9 mouse cellular contexts compared by ENCODE assay signal in the genomic region with DNA sequence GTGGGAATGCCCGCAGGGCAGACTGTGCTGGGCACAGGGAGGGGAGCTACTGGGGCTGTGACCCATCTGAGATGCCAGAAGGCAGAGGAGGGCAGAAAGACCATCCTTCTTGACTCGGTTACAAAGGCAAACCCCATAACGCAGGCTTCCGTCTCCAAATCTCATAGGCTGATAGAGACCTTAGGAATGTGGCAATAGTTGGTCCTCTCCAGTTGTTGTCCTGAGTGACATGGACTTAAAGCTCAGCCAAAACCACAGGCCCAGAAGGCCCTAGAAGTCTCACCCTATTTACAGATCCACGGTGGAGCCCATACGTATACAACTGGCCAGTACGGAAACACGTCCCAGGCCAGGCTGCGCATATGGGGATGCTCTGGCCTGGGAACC. TPM values are rescaled to one million over a fixed set of nuclear protein-coding genes. Genes with fewer than 3 reads are reported as not detected.
DNase-seq lines count a peak whose midpoint lies in the region; ATAC-seq and TF ChIP-seq lines count a peak whose summit lies in the region.
"Had no signal": no experiment of that assay in that cellular context is flagged by ENCODE, and none has a peak within 500 bp of the region (broad histone marks: within the 10 kb centered on the region; RNA-seq: fewer than 3 reads in every experiment).

No protein-coding gene starts in this region.

- H3K9ac ChIP-seq in kidney, embryonic 16.5 days (replicated peaks; ENCODE audit: low read length): no peak overlapping the region
- no peak overlapping the region for H3K9ac ChIP-seq in embryonic facial prominence, embryonic 13.5 days
- H3K9ac ChIP-seq in hindbrain, embryonic 13.5 days: peak overlapping the region; percentile 49; the same call in 1 of the 2 replicates
- no peak overlapping the region for H3K9ac ChIP-seq in midbrain, embryonic 14.5 days (replicated peaks; ENCODE audit: low read length)
- no peak overlapping the region for H3K9ac ChIP-seq in kidney, embryonic 14.5 days (ENCODE audit: low read depth, low read length)

- no peak for DNase-seq in kidney, adult 2 months
- no peak for DNase-seq in midbrain, embryonic 14.5 days
- no peak for DNase-seq in B cell, adult 2 months
- no peak for DNase-seq in urinary bladder, postnatal 14 days (ENCODE audit: low spot score)
- DNase-seq: thymus, adult 2 months had no signal

- H3K36me3 ChIP-seq in kidney, embryonic 16.5 days (ENCODE audit: insufficient read depth, low read length): no peaks in the 10 kb centered on the region
- no peaks in the 10 kb centered on the region for H3K36me3 ChIP-seq in kidney, adult 2 months (ENCODE audit: control insufficient read depth, insufficient read depth, low read length)
- no peaks in the 10 kb centered on the region for H3K36me3 ChIP-seq in embryonic facial prominence, embryonic 13.5 days
- no peaks in the 10 kb centered on the region for H3K36me3 ChIP-seq in hindbrain, embryonic 13.5 days
- H3K36me3 ChIP-seq in midbrain, embryonic 14.5 days (ENCODE audit: control insufficient read depth, insufficient read depth, low read length): no peaks in the 10 kb centered on the region
- no peaks in the 10 kb centered on the region for H3K36me3 ChIP-seq in kidney, embryonic 14.5 days (ENCODE audit: control insufficient read depth, insufficient read depth, low read length)

- no peak overlapping the region for H3K4me3 ChIP-seq in kidney, embryonic 16.5 days (ENCODE audit: low read length)
- H3K4me3 ChIP-seq in kidney, adult 2 months (ENCODE audit: insufficient read depth, low read depth, low read length): no peak overlapping the region
- no peak overlapping the region for H3K4me3 ChIP-seq in embryonic facial prominence, embryonic 13.5 days
- H3K4me3 ChIP-seq in hindbrain, embryonic 13.5 days: no peak overlapping the region
- H3K4me3 ChIP-seq in midbrain, embryonic 14.5 days (replicated peaks; ENCODE audit: low read depth, low read length): no peak overlapping the region; the same call in 1 of the 2 replicates
- no peak overlapping the region for H3K4me3 ChIP-seq in kidney, embryonic 14.5 days (ENCODE audit: low read length)

- no peak for TF ChIP-seq CTCF in kidney, adult 2 months (conservative IDR thresholded peaks at IDR 0.05; ENCODE audit: insufficient read depth, insufficient read length, low read depth, low read length)

- WGBS in kidney, embryonic 16.5 days: 69% methylated on average over 9 of the region's 9 CpGs
- WGBS in kidney, adult 2 months: 95% methylated on average over 9 of the region's 9 CpGs
- 56% methylated on average over 9 of the region's 9 CpGs for WGBS in embryonic facial prominence, embryonic 13.5 days
- WGBS in hindbrain, embryonic 13.5 days: 45% methylated on average over 9 of the region's 9 CpGs
- WGBS in midbrain, embryonic 14.5 days: 30% methylated on average over 9 of the region's 9 CpGs
- 64% methylated on average over 9 of the region's 9 CpGs for WGBS in kidney, embryonic 14.5 days

- H3K27ac ChIP-seq in kidney, embryonic 16.5 days (ENCODE audit: low read length): 0 out of 2 replicates have a peak overlapping the region, but pooled peaks have one; percentile 25
- H3K27ac ChIP-seq in kidney, adult 2 months (ENCODE audit: insufficient read depth, low read depth, low read length): no peak overlapping the region
- peak overlapping the region; percentile 71; the same call in 1 of the 2 replicates for H3K27ac ChIP-seq in embryonic facial prominence, embryonic 13.5 days
- H3K27ac ChIP-seq in hindbrain, embryonic 13.5 days: peak overlapping the region; percentile 78
- H3K27ac ChIP-seq in midbrain, embryonic 14.5 days (replicated peaks; ENCODE audit: low read depth, low read length): peak overlapping the region; percentile 32; the same call in 1 of the 2 replicates
- H3K27ac ChIP-seq in kidney, embryonic 14.5 days (ENCODE audit: low read depth, low read length): no peak overlapping the region

- peaks cover 55% of the 10 kb centered on the region for H3K4me1 ChIP-seq in kidney, embryonic 16.5 days (ENCODE audit: insufficient read depth, low read length)
- H3K4me1 ChIP-seq in kidney, adult 2 months (ENCODE audit: control insufficient read depth, insufficient read depth, low read length): no peaks in the 10 kb centered on the region
- peaks cover 85% of the 10 kb centered on the region for H3K4me1 ChIP-seq in embryonic facial prominence, embryonic 13.5 days
- peaks cover 86% of the 10 kb centered on the region for H3K4me1 ChIP-seq in hindbrain, embryonic 13.5 days (replicated peaks)
- H3K4me1 ChIP-seq in midbrain, embryonic 14.5 days (ENCODE audit: control insufficient read depth, insufficient read depth, low read length): peaks cover 53% of the 10 kb centered on the region
- H3K4me1 ChIP-seq in kidney, embryonic 14.5 days (ENCODE audit: control insufficient read depth, insufficient read depth, low read length): peaks cover 55% of the 10 kb centered on the region

- no peak; the same call in 1 of the 2 replicates for ATAC-seq in kidney, embryonic 16.5 days (ENCODE audit: low FRiP score, low TSS enrichment)
- no peak for ATAC-seq in embryonic facial prominence, embryonic 13.5 days (ENCODE audit: insufficient number of reproducible peaks, insufficient read depth, low FRiP score, low TSS enrichment, low read depth)
- no peak for ATAC-seq in hindbrain, embryonic 13.5 days (ENCODE audit: low FRiP score)
- no peak for ATAC-seq in midbrain, embryonic 14.5 days (ENCODE audit: low FRiP score, low TSS enrichment)
- no peak for ATAC-seq in kidney, embryonic 14.5 days (ENCODE audit: low FRiP score, low TSS enrichment)

- H3K4me2 ChIP-seq in kidney, embryonic 16.5 days (replicated peaks; ENCODE audit: low read depth, low read length): peak overlapping the region; percentile 93; the same call in 1 of the 2 replicates
- peak overlapping the region; percentile 87 for H3K4me2 ChIP-seq in embryonic facial prominence, embryonic 13.5 days
- 0 out of 2 replicates have a peak overlapping the region, but pooled peaks have one; percentile 80 for H3K4me2 ChIP-seq in hindbrain, embryonic 13.5 days
- H3K4me2 ChIP-seq in midbrain, embryonic 14.5 days (ENCODE audit: low read length): peak overlapping the region; percentile 74; the same call in 1 of the 2 replicates
- no peak overlapping the region for H3K4me2 ChIP-seq in kidney, embryonic 14.5 days (replicated peaks; ENCODE audit: low read depth, low read length)

- no peaks in the 10 kb centered on the region for H3K9me3 ChIP-seq in kidney, embryonic 16.5 days (ENCODE audit: low read length)
- no peaks in the 10 kb centered on the region for H3K9me3 ChIP-seq in embryonic facial prominence, embryonic 13.5 days
- H3K9me3 ChIP-seq in hindbrain, embryonic 13.5 days: no peaks in the 10 kb centered on the region
- H3K9me3 ChIP-seq in midbrain, embryonic 14.5 days (ENCODE audit: control insufficient read depth, low read length): no peaks in the 10 kb centered on the region
- no peaks in the 10 kb centered on the region for H3K9me3 ChIP-seq in kidney, embryonic 14.5 days (ENCODE audit: control insufficient read depth, low read length)

- no peak for TF ChIP-seq POLR2A in kidney, adult 2 months (IDR thresholded peaks at IDR 0.05; ENCODE audit: low read depth, low read length)

- peaks cover 3% of the 10 kb centered on the region; the same call in 1 of the 2 replicates for H3K27me3 ChIP-seq in kidney, embryonic 16.5 days (ENCODE audit: insufficient read depth, low read length)
- no peaks in the 10 kb centered on the region; the same call in 1 of the 2 replicates for H3K27me3 ChIP-seq in kidney, adult 2 months (replicated peaks; ENCODE audit: control insufficient read depth, insufficient read depth, low read length)
- H3K27me3 ChIP-seq in embryonic facial prominence, embryonic 13.5 days: peaks cover 11% of the 10 kb centered on the region
- H3K27me3 ChIP-seq in hindbrain, embryonic 13.5 days: peaks cover 94% of the 10 kb centered on the region
- peaks cover 30% of the 10 kb centered on the region; the same call in 1 of the 2 replicates for H3K27me3 ChIP-seq in midbrain, embryonic 14.5 days (ENCODE audit: control insufficient read depth, insufficient read depth, low read length)
- peaks cover 18% of the 10 kb centered on the region for H3K27me3 ChIP-seq in kidney, embryonic 14.5 days (ENCODE audit: control insufficient read depth, insufficient read depth, low read length)

RNA-seq across cellular contexts. Expression of gene Fgfr3, which starts 27.0 kb away (rescaled TPM):
- 19.1 and 21.9 TPM in 2 replicates for polyA plus RNA-seq in kidney, embryonic 16.5 days (2015; fragmentation: Nextera tagmentation; extraction: Ambion mirVana)
- 63.7 and 94.9 TPM in 2 replicates for polyA plus RNA-seq in kidney, adult 2 months (2012; rRNA removed)
- polyA plus RNA-seq in embryonic facial prominence, embryonic 13.5 days (2015; fragmentation: Nextera tagmentation; extraction: Ambion mirVana): 24.6 and 32.5 TPM in 2 replicates
- 41.1 and 45.7 TPM in 2 replicates for polyA plus RNA-seq in hindbrain, embryonic 13.5 days (2015; fragmentation: Nextera tagmentation; extraction: Ambion mirVana)
- polyA plus RNA-seq in midbrain, embryonic 14.5 days (2014; fragmentation: Nextera tagmentation; extraction: Ambion mirVana): 20.9 and 21.3 TPM in 2 replicates
- 9.6 and 13.8 TPM in 2 replicates for polyA plus RNA-seq in kidney, embryonic 14.5 days (2014; fragmentation: Nextera tagmentation; extraction: Ambion mirVana)

RNA-seq across cellular contexts. Expression of gene Tmem129, which starts 36.2 kb away (rescaled TPM):
- polyA plus RNA-seq in kidney, embryonic 16.5 days (2015; fragmentation: Nextera tagmentation; extraction: Ambion mirVana): 48.5 and 50.8 TPM in 2 replicates
- 47.4 and 51.2 TPM in 2 replicates for polyA plus RNA-seq in kidney, adult 2 months (2012; rRNA removed)
- polyA plus RNA-seq in embryonic facial prominence, embryonic 13.5 days (2015; fragmentation: Nextera tagmentation; extraction: Ambion mirVana): 39.9 and 40.0 TPM in 2 replicates
- polyA plus RNA-seq in hindbrain, embryonic 13.5 days (2015; fragmentation: Nextera tagmentation; extraction: Ambion mirVana): 28.2 and 28.7 TPM in 2 replicates
- polyA plus RNA-seq in midbrain, embryonic 14.5 days (2014; fragmentation: Nextera tagmentation; extraction: Ambion mirVana): 29.4 and 31.1 TPM in 2 replicates
- 32.3 and 37.7 TPM in 2 replicates for polyA plus RNA-seq in kidney, embryonic 14.5 days (2014; fragmentation: Nextera tagmentation; extraction: Ambion mirVana)

RNA-seq across cellular contexts. Expression of gene Tacc3, which starts 36.5 kb away (rescaled TPM):
- 186 and 192 TPM in 2 replicates for polyA plus RNA-seq in kidney, embryonic 16.5 days (2015; fragmentation: Nextera tagmentation; extraction: Ambion mirVana)
- 2.3 and 2.6 TPM in 2 replicates for polyA plus RNA-seq in kidney, adult 2 months (2012; rRNA removed)
- polyA plus RNA-seq in embryonic facial prominence, embryonic 13.5 days (2015; fragmentation: Nextera tagmentation; extraction: Ambion mirVana): 207 and 208 TPM in 2 replicates
- 48.8 and 57.0 TPM in 2 replicates for polyA plus RNA-seq in hindbrain, embryonic 13.5 days (2015; fragmentation: Nextera tagmentation; extraction: Ambion mirVana)
- 25.5 and 45.9 TPM in 2 replicates for polyA plus RNA-seq in midbrain, embryonic 14.5 days (2014; fragmentation: Nextera tagmentation; extraction: Ambion mirVana)
- polyA plus RNA-seq in kidney, embryonic 14.5 days (2014; fragmentation: Nextera tagmentation; extraction: Ambion mirVana): 175 and 205 TPM in 2 replicates

RNA-seq across cellular contexts. Expression of gene Slbp, which starts 42.1 kb away (rescaled TPM):
- polyA plus RNA-seq in kidney, embryonic 16.5 days (2015; fragmentation: Nextera tagmentation; extraction: Ambion mirVana): 227 and 228 TPM in 2 replicates
- 12.7 and 15.7 TPM in 2 replicates for polyA plus RNA-seq in kidney, adult 2 months (2012; rRNA removed)
- 246 and 251 TPM in 2 replicates for polyA plus RNA-seq in embryonic facial prominence, embryonic 13.5 days (2015; fragmentation: Nextera tagmentation; extraction: Ambion mirVana)
- polyA plus RNA-seq in hindbrain, embryonic 13.5 days (2015; fragmentation: Nextera tagmentation; extraction: Ambion mirVana): 126 and 130 TPM in 2 replicates
- 112 and 134 TPM in 2 replicates for polyA plus RNA-seq in midbrain, embryonic 14.5 days (2014; fragmentation: Nextera tagmentation; extraction: Ambion mirVana)
- polyA plus RNA-seq in kidney, embryonic 14.5 days (2014; fragmentation: Nextera tagmentation; extraction: Ambion mirVana): 261 TPM in 2 replicates

Comparison
In these comparisons a context has a peak if more than half of its experiments do, and no peak if none do; other contexts are left out.
1. H3K27ac ChIP-seq: peak in kidney, embryonic 16.5 days (single experiment), embryonic facial prominence, embryonic 13.5 days (single experiment), hindbrain, embryonic 13.5 days (single experiment) and midbrain, embryonic 14.5 days (single experiment); none in kidney, adult 2 months (single experiment) and kidney, embryonic 14.5 days (single experiment).